Mouse (Mus musculus): Measurements from ENCODE around the gene Acpp.

- TF ChIP-seq CTCF (IDR thresholded peaks at IDR 0.05; ENCODE audit: low read depth), result no peak
- TF ChIP-seq EP300 (IDR thresholded peaks at IDR 0.05; ENCODE audit: low read depth), result no peak
Observed at GRCm38 (mm10) chr9:104300569-104300968, 37.0 kb downstream of the Acpp start.

Measured in liver, embryonic 14.5 days (tissue).